Mouse (Mus musculus) kidney, postnatal 10 days (tissue): ENCODE data around the gene Wrnip1.
A peak's percentile ranks its signal among the peaks of the same experiment; 100 is the strongest.

Experiments used
- DNase-seq: peaks from one replicate; pipeline ENCODE4 v3.0.0; 2021; ENCODE audit warnings: mixed read lengths

The Wrnip1 gene

GRCm38 (mm10) chr13:32801693-32802221 lies at the start of gene Wrnip1:
Gene Wrnip1, plus strand, starts transcription at chr13:32802038.
- peak; percentile 98 for DNase-seq

- DNase-seq: peak; percentile 14
These were observed 49.7 kb upstream of the Wrnip1 start for GRCm38 (mm10) chr13:32752066-32752657.

GRCm38 (mm10) chr13:32759036-32759435 lies 42.8 kb upstream of the Wrnip1 start:
- no peak for DNase-seq

GRCm38 (mm10) chr13:32760795-32761194 lies 41.0 kb upstream of the Wrnip1 start:
- no peak for DNase-seq

GRCm38 (mm10) chr13:32763141-32763540 lies 38.7 kb upstream of the Wrnip1 start:
- DNase-seq: no peak

- DNase-seq: no peak
These were observed 37.4 kb upstream of the Wrnip1 start for GRCm38 (mm10) chr13:32764448-32764847.

- DNase-seq: peak; percentile 51
These were observed 33.7 kb upstream of the Wrnip1 start for GRCm38 (mm10) chr13:32768104-32768503.

- peak; percentile 20 for DNase-seq
These were observed 31.9 kb upstream of the Wrnip1 start for GRCm38 (mm10) chr13:32769960-32770359.

GRCm38 (mm10) chr13:32775889-32776288 lies 25.9 kb upstream of the Wrnip1 start:
- peak; percentile 30 for DNase-seq

- no peak for DNase-seq
These were observed 25.5 kb upstream of the Wrnip1 start for GRCm38 (mm10) chr13:32776350-32776749.

GRCm38 (mm10) chr13:32778861-32779260 lies 23.0 kb upstream of the Wrnip1 start:
- DNase-seq: no peak

- peak; percentile 47 for DNase-seq
These were observed 18.8 kb upstream of the Wrnip1 start for GRCm38 (mm10) chr13:32783055-32783454.

GRCm38 (mm10) chr13:32783816-32784215 lies 18.0 kb upstream of the Wrnip1 start, which contains the start of gene Mylk4:
Gene Mylk4, minus strand, starts transcription at chr13:32783954.
- no peak for DNase-seq

GRCm38 (mm10) chr13:32787584-32787983 lies 14.3 kb upstream of the Wrnip1 start:
- DNase-seq: no peak

- no peak for DNase-seq
These were observed 12.1 kb upstream of the Wrnip1 start for GRCm38 (mm10) chr13:32789781-32790180.

- DNase-seq: peak; percentile 68
These were observed 7.2 kb upstream of the Wrnip1 start for GRCm38 (mm10) chr13:32794619-32795018.

GRCm38 (mm10) chr13:32795166-32795565 lies 6.7 kb upstream of the Wrnip1 start:
- peak; percentile 43 for DNase-seq

- DNase-seq: no peak
These were observed 4.8 kb upstream of the Wrnip1 start for GRCm38 (mm10) chr13:32797085-32797484.

GRCm38 (mm10) chr13:32799131-32799530 lies 2.7 kb upstream of the Wrnip1 start:
- no peak for DNase-seq

- DNase-seq: no peak
These were observed 979 bp upstream of the Wrnip1 start for GRCm38 (mm10) chr13:32800859-32801258.

- peak; percentile 69 for DNase-seq
These were observed 632 bp downstream of the Wrnip1 start, which contains the start of gene D930007J09Rik for GRCm38 (mm10) chr13:32802259-32803081. Gene D930007J09Rik, minus strand, starts transcription at chr13:32802849.

- no peak for DNase-seq
These were observed 2.0 kb downstream of the Wrnip1 start for GRCm38 (mm10) chr13:32803701-32804345.

GRCm38 (mm10) chr13:32806820-32807219 lies 5.0 kb downstream of the Wrnip1 start:
- DNase-seq: peak; percentile 33
